17 mouse cellular contexts compared by ENCODE assay signal in the genomic region with DNA sequence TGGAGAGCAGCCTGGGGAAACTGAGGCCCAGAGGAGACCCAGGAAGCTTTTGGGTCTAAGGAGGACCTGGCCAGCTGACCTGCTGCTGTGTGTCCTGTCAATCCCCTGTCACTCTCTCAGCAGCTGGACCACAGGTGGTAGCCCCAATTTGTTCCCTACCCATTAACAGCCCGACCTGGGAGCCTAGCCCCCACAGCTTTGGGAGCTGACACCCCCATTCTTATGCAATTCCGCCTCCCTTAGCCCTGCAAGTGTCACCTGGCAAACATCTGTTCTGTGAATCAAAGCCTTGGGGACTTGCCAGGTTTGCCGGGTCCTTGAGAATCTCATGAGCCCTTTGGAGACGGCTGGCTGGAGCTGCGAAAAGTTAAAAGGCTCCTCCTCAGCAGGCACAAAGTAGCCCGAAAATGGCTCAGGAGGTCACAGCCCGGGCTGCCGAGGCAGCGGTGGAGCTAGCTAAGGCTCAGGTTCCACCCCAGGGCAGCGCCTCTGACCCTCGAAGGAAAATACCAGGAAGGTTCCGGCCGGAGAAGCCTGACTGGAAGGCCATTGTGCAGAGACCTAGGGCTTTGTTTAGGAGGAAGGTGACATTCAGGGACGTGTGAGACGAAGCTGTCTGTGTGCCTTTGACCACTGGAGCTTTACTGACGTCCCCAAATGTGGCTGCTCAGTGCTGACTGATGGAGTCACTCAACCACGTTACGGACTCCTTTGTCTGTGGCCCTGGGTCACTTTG. TPM values are rescaled to one million over a fixed set of nuclear protein-coding genes. Genes with fewer than 3 reads are reported as not detected.
DNase-seq lines count a peak whose midpoint lies in the region; ATAC-seq lines count a peak whose summit lies in the region.
"Had no signal": no experiment of that assay in that cellular context is flagged by ENCODE, and none has a peak within 500 bp of the region (broad histone marks: within the 10 kb centered on the region; RNA-seq: fewer than 3 reads in every experiment).

No protein-coding gene starts in this region.

- no peaks in the 10 kb centered on the region for H3K36me3 ChIP-seq in hindbrain, embryonic 11.5 days (ENCODE audit: control insufficient read depth, insufficient read depth, low read length)
- H3K36me3 ChIP-seq in hindbrain, embryonic 14.5 days (replicated peaks; ENCODE audit: control insufficient read depth, insufficient read depth), result no peaks in the 10 kb centered on the region
- H3K36me3 ChIP-seq in lung, embryonic 16.5 days (ENCODE audit: control insufficient read depth, insufficient read depth, low read length), result no peaks in the 10 kb centered on the region

- DNase-seq in hindbrain, embryonic 11.5 days (ENCODE audit: low spot score), result peak; percentile 19
- DNase-seq in hindbrain, embryonic 14.5 days (ENCODE audit: low spot score), result no peak
- DNase-seq in R1 (ENCODE audit: low read depth, low spot score), result peak; percentile 84
- peak; percentile 56 for DNase-seq in embryo, embryonic 10 days (ENCODE audit: low spot score)
- DNase-seq in spleen, postnatal 36 days (ENCODE audit: low spot score in 2 of 2), result no peak
- DNase-seq in gastrocnemius, postnatal 10 days, result no peak
- DNase-seq: cerebellum, postnatal 10 days; kidney, postnatal 10 days; liver; spleen, adult 18-20 months had no signal

- H3K4me2 ChIP-seq in hindbrain, embryonic 11.5 days (replicated peaks; ENCODE audit: low read depth, low read length), result no peak overlapping the region
- H3K4me2 ChIP-seq in hindbrain, embryonic 14.5 days (replicated peaks), result no peak overlapping the region
- no peak overlapping the region for H3K4me2 ChIP-seq in lung, embryonic 16.5 days (ENCODE audit: low read depth, low read length)

- no peaks in the 10 kb centered on the region; the same call in 1 of the 2 replicates for H3K4me1 ChIP-seq in hindbrain, embryonic 11.5 days (replicated peaks; ENCODE audit: control insufficient read depth, insufficient read depth, low read length)
- H3K4me1 ChIP-seq in hindbrain, embryonic 14.5 days (replicated peaks; ENCODE audit: control insufficient read depth, insufficient read depth, low read length), result no peaks in the 10 kb centered on the region
- H3K4me1 ChIP-seq in lung, embryonic 16.5 days (replicated peaks; ENCODE audit: control insufficient read depth, insufficient read depth, low read length), result no peaks in the 10 kb centered on the region

- H3K27ac ChIP-seq in hindbrain, embryonic 11.5 days (ENCODE audit: low read depth, low read length), result no peak overlapping the region
- H3K27ac ChIP-seq in hindbrain, embryonic 14.5 days, result no peak overlapping the region
- no peak overlapping the region for H3K27ac ChIP-seq in lung, embryonic 16.5 days (ENCODE audit: low read length)
- H3K27ac ChIP-seq: hindbrain, postnatal 0 days had no signal

- no peak overlapping the region for H3K4me3 ChIP-seq in hindbrain, embryonic 11.5 days (ENCODE audit: low read depth, low read length)
- no peak overlapping the region for H3K4me3 ChIP-seq in hindbrain, embryonic 14.5 days (replicated peaks; ENCODE audit: low read length)
- H3K4me3 ChIP-seq in lung, embryonic 16.5 days (ENCODE audit: low read length), result no peak overlapping the region

- ATAC-seq in hindbrain, embryonic 11.5 days (ENCODE audit: low FRiP score), result no peak
- no peak for ATAC-seq in hindbrain, embryonic 14.5 days (ENCODE audit: low FRiP score)
- 0 out of 2 replicates have a peak, but pooled peaks have one; percentile 4 for ATAC-seq in lung, embryonic 16.5 days (ENCODE audit: low read depth)
- ATAC-seq: hindbrain, postnatal 0 days had no signal

- no peaks in the 10 kb centered on the region for H3K9me3 ChIP-seq in hindbrain, embryonic 11.5 days (ENCODE audit: control insufficient read depth, low read length)
- H3K9me3 ChIP-seq in hindbrain, embryonic 14.5 days (ENCODE audit: control insufficient read depth, low read length), result no peaks in the 10 kb centered on the region
- no peaks in the 10 kb centered on the region for H3K9me3 ChIP-seq in lung, embryonic 16.5 days (ENCODE audit: control insufficient read depth, low read length)

- no peaks in the 10 kb centered on the region for H3K27me3 ChIP-seq in hindbrain, embryonic 11.5 days (ENCODE audit: control insufficient read depth, insufficient read depth, low read length)
- H3K27me3 ChIP-seq in hindbrain, embryonic 14.5 days (ENCODE audit: control insufficient read depth, insufficient read depth, low read length), result no peaks in the 10 kb centered on the region
- peaks cover 5% of the 10 kb centered on the region; the same call in 1 of the 2 replicates for H3K27me3 ChIP-seq in lung, embryonic 16.5 days (ENCODE audit: control insufficient read depth, insufficient read depth, low read depth, low read length)

- WGBS in hindbrain, embryonic 11.5 days, result 3% methylated on average over 18 of the region's 18 CpGs
- WGBS in hindbrain, embryonic 14.5 days, result 7% methylated on average over 18 of the region's 18 CpGs
- WGBS in lung, embryonic 16.5 days, result 6% methylated on average over 18 of the region's 18 CpGs

- H3K9ac ChIP-seq in hindbrain, embryonic 11.5 days (ENCODE audit: low read depth, low read length), result no peak overlapping the region
- no peak overlapping the region for H3K9ac ChIP-seq in hindbrain, embryonic 14.5 days
- H3K9ac ChIP-seq in lung, embryonic 16.5 days (ENCODE audit: low read length), result no peak overlapping the region

RNA-seq across cellular contexts. Expression of a gene that starts 7.6 kb away (rescaled TPM):
- polyA plus RNA-seq in hindbrain, embryonic 11.5 days (2014; fragmentation: Nextera tagmentation; extraction: Ambion mirVana), result 60.2 and 68.2 TPM in 2 replicates
- 13.7 and 18.5 TPM in 2 replicates for polyA plus RNA-seq in hindbrain, embryonic 14.5 days (2014; fragmentation: Nextera tagmentation; extraction: Ambion mirVana)
- polyA plus RNA-seq in lung, embryonic 16.5 days (2015; fragmentation: Nextera tagmentation; extraction: Ambion mirVana), result not detected in 2 replicates
- total RNA-seq in gastrocnemius, postnatal 10 days (2021), result not detected
- total RNA-seq: gastrocnemius, adult 18-20 months; layer of hippocampus, postnatal 25 days; megakaryocyte progenitor cell, adult 5-6 weeks had no signal
- polyA plus RNA-seq: heart, embryonic 14.5 days; testis, adult 2 months had no signal

RNA-seq across cellular contexts. Expression of a gene that starts 26.2 kb away (rescaled TPM):
- polyA plus RNA-seq in hindbrain, embryonic 11.5 days (2014; fragmentation: Nextera tagmentation; extraction: Ambion mirVana), result 27.3 and 28.9 TPM in 2 replicates
- 22.3 and 22.6 TPM in 2 replicates for polyA plus RNA-seq in hindbrain, embryonic 14.5 days (2014; fragmentation: Nextera tagmentation; extraction: Ambion mirVana)
- polyA plus RNA-seq in lung, embryonic 16.5 days (2015; fragmentation: Nextera tagmentation; extraction: Ambion mirVana), result 28.2 and 29.1 TPM in 2 replicates
- 10 to 100 TPM; 12.1 to 12.9 TPM for total RNA-seq in gastrocnemius, postnatal 10 days (2021)

RNA-seq across cellular contexts. Expression of a gene that starts 41.6 kb away (rescaled TPM):
- 0.04 TPM in 1 of 2 replicates, not detected in the other for polyA plus RNA-seq in hindbrain, embryonic 11.5 days (2014; fragmentation: Nextera tagmentation; extraction: Ambion mirVana)
- not detected in 2 replicates for polyA plus RNA-seq in hindbrain, embryonic 14.5 days (2014; fragmentation: Nextera tagmentation; extraction: Ambion mirVana)
- not detected in 2 replicates for polyA plus RNA-seq in lung, embryonic 16.5 days (2015; fragmentation: Nextera tagmentation; extraction: Ambion mirVana)
- under 1 TPM; 0.09 to 0.27 TPM for total RNA-seq in gastrocnemius, postnatal 10 days (2021)
- total RNA-seq: gastrocnemius, adult 18-20 months; hindbrain, postnatal 0 days; layer of hippocampus, postnatal 25 days; megakaryocyte progenitor cell, adult 5-6 weeks had no signal
- polyA plus RNA-seq: heart, embryonic 14.5 days; hindbrain, postnatal 0 days; testis, adult 2 months had no signal

RNA-seq across cellular contexts. Expression of a gene that starts 50.8 kb away (rescaled TPM):
- 0.59 and 1.1 TPM in 2 replicates for polyA plus RNA-seq in hindbrain, embryonic 11.5 days (2014; fragmentation: Nextera tagmentation; extraction: Ambion mirVana)
- 4.8 and 9.7 TPM in 2 replicates for polyA plus RNA-seq in hindbrain, embryonic 14.5 days (2014; fragmentation: Nextera tagmentation; extraction: Ambion mirVana)
- polyA plus RNA-seq in lung, embryonic 16.5 days (2015; fragmentation: Nextera tagmentation; extraction: Ambion mirVana), result not detected in 2 replicates
- not detected for total RNA-seq in gastrocnemius, postnatal 10 days (2021)
- total RNA-seq: gastrocnemius, adult 18-20 months; layer of hippocampus, postnatal 25 days had no signal
- polyA plus RNA-seq: heart, embryonic 14.5 days; testis, adult 2 months had no signal

RNA-seq across cellular contexts. Expression of a gene that starts 51.0 kb away (rescaled TPM):
- polyA plus RNA-seq in hindbrain, embryonic 11.5 days (2014; fragmentation: Nextera tagmentation; extraction: Ambion mirVana), result 185 and 200 TPM in 2 replicates
- 28.1 and 35.6 TPM in 2 replicates for polyA plus RNA-seq in hindbrain, embryonic 14.5 days (2014; fragmentation: Nextera tagmentation; extraction: Ambion mirVana)
- polyA plus RNA-seq in lung, embryonic 16.5 days (2015; fragmentation: Nextera tagmentation; extraction: Ambion mirVana), result 92.5 and 122 TPM in 2 replicates
- 10 to 100 TPM; 34.7 to 51.6 TPM for total RNA-seq in gastrocnemius, postnatal 10 days (2021)

Comparison
In these comparisons a context has a peak if more than half of its experiments do, and no peak if none do; other contexts are left out.
1. DNase-seq: peak in hindbrain, embryonic 11.5 days (single experiment), R1 (single experiment) and embryo, embryonic 10 days (single experiment); none in hindbrain, embryonic 14.5 days (single experiment), spleen, postnatal 36 days (0 of 2) and gastrocnemius, postnatal 10 days (single experiment).
2. RNA of a gene that starts 7.6 kb away (polyA plus RNA-seq): 60.2 to 68.2 TPM in hindbrain, embryonic 11.5 days and 13.7 to 18.5 TPM in hindbrain, embryonic 14.5 days; not detected in lung, embryonic 16.5 days; every median in the first group is over 10 times any median in the second.